Mouse (Mus musculus): Measurements from ENCODE around the gene Galnt17. TPM values are rescaled to one million over a fixed set of nuclear protein-coding genes. Genes with fewer than 3 reads are reported as not detected.

The Galnt17 gene
- total RNA-seq, 2 experiments from 2014 or later, result 3.4 to 4.9 TPM

- no peak for DNase-seq (ENCODE audit: low spot score in 2 of 2)
These were observed 458.7 kb downstream of the Galnt17 start for GRCm38 (mm10) chr5:130849610-130850009.

GRCm38 (mm10) chr5:130848562-130848961 lies 459.7 kb downstream of the Galnt17 start:
- DNase-seq (ENCODE audit: low spot score in 2 of 2), result no peak

GRCm38 (mm10) chr5:130825797-130826196 lies 482.5 kb downstream of the Galnt17 start:
- DNase-seq (ENCODE audit: low spot score in 2 of 2), result no peak
